8 mouse cellular contexts compared by ENCODE assay signal in the genomic region with DNA sequence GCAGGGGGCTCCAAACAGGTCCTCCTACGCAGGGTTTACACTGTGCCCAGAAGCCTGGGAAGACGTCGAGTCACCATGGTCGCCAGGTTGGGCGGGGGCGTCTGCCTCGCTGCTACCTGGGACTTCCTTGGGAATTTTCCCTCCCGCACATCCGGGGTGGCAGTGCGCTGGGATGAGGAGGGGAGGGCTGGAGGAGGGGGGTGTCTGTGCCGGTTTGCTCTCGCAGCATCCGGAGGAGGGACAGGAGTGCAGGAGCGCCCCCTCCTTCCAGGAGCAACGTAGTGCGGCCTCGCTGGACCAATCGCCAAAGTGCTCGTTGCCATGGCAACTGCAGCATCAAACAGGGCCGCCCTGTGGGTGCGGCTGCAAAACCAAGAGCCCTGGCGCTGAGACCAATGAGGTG.
DNase-seq lines count a peak whose midpoint lies in the region; ATAC-seq and TF ChIP-seq lines count a peak whose summit lies in the region.

No protein-coding gene starts in this region.

- peak overlapping the region; percentile 58 for H3K4me2 ChIP-seq in hindbrain, embryonic 12.5 days (replicated peaks)
- H3K4me2 ChIP-seq in lung, embryonic 16.5 days (ENCODE audit: low read depth, low read length): no peak overlapping the region

- no peaks in the 10 kb centered on the region for H3K27me3 ChIP-seq in hindbrain, embryonic 12.5 days
- H3K27me3 ChIP-seq in lung, embryonic 16.5 days (ENCODE audit: control insufficient read depth, insufficient read depth, low read depth, low read length): no peaks in the 10 kb centered on the region; the same call in 1 of the 2 replicates

- ATAC-seq in hindbrain, embryonic 12.5 days (ENCODE audit: low FRiP score): peak; percentile 87
- ATAC-seq in lung, embryonic 16.5 days (ENCODE audit: low read depth): peak; percentile 47

- DNase-seq in ES-E14 (ENCODE audit: low read depth, low spot score): peak; percentile 65
- DNase-seq in cerebellum, postnatal 10 days: peak; percentile 96
- peak; percentile 76 to 82 for DNase-seq in frontal cortex, postnatal 25 days (ENCODE audit: low spot score in 2 of 2)
- DNase-seq in layer of hippocampus, adult 9-11 months: peak; percentile 97
- DNase-seq in ovary, postnatal 14 days (ENCODE audit: low spot score): peak; percentile 49
- peak; percentile 80 for DNase-seq in thymus, postnatal 0 days (ENCODE audit: low spot score)

- H3K9me3 ChIP-seq in ES-E14 (ENCODE audit: control insufficient read depth, insufficient read depth, low read depth, low read length): no peaks in the 10 kb centered on the region
- no peaks in the 10 kb centered on the region for H3K9me3 ChIP-seq in hindbrain, embryonic 12.5 days (replicated peaks)
- H3K9me3 ChIP-seq in lung, embryonic 16.5 days (ENCODE audit: control insufficient read depth, low read length): no peaks in the 10 kb centered on the region

- 1% methylated on average over 22 of the region's 22 CpGs for WGBS in hindbrain, embryonic 12.5 days
- WGBS in lung, embryonic 16.5 days: 4% methylated on average over 21 of the region's 22 CpGs

- no peak overlapping the region for H3K27ac ChIP-seq in ES-E14 (ENCODE audit: insufficient read depth, low read depth, low read length, poor library complexity, severe bottlenecking)
- H3K27ac ChIP-seq in hindbrain, embryonic 12.5 days: peak overlapping the region; percentile 60; the same call in 1 of the 2 replicates
- no peak overlapping the region for H3K27ac ChIP-seq in lung, embryonic 16.5 days (ENCODE audit: low read length)

- no peaks in the 10 kb centered on the region for H3K36me3 ChIP-seq in ES-E14 (ENCODE audit: control insufficient read depth, insufficient read depth, low read length, poor library complexity, severe bottlenecking)
- no peaks in the 10 kb centered on the region for H3K36me3 ChIP-seq in hindbrain, embryonic 12.5 days
- H3K36me3 ChIP-seq in lung, embryonic 16.5 days (ENCODE audit: control insufficient read depth, insufficient read depth, low read length): no peaks in the 10 kb centered on the region

- H3K9ac ChIP-seq in ES-E14 (ENCODE audit: insufficient read depth, low read depth, low read length, poor library complexity, severe bottlenecking): no peak overlapping the region
- peak overlapping the region; percentile 36 for H3K9ac ChIP-seq in hindbrain, embryonic 12.5 days
- H3K9ac ChIP-seq in lung, embryonic 16.5 days (ENCODE audit: low read length): no peak overlapping the region

- H3K4me3 ChIP-seq in ES-E14 (ENCODE audit: insufficient read depth in 1 of 2, low read depth in 1 of 2, low read length in 2 of 2, poor library complexity in 1 of 2, severe bottlenecking in 1 of 2): no peak overlapping the region
- H3K4me3 ChIP-seq in hindbrain, embryonic 12.5 days: peak overlapping the region; percentile 38
- no peak overlapping the region for H3K4me3 ChIP-seq in lung, embryonic 16.5 days (ENCODE audit: low read length)

- in situ Hi-C loops in ES-E14 (cut with MboI; ENCODE audit: low sequenced_read_pairs in 2 of 2, unreplicated experiment in 2 of 2): no loop called here

- no peaks in the 10 kb centered on the region for H3K4me1 ChIP-seq in ES-E14 (ENCODE audit: control insufficient read depth in 2 of 2, insufficient read depth in 2 of 2, low read length in 2 of 2, poor library complexity in 1 of 2)
- H3K4me1 ChIP-seq in hindbrain, embryonic 12.5 days: peaks cover 51% of the 10 kb centered on the region
- H3K4me1 ChIP-seq in lung, embryonic 16.5 days (replicated peaks; ENCODE audit: control insufficient read depth, insufficient read depth, low read length): peaks cover 5% of the 10 kb centered on the region; the same call in 1 of the 2 replicates

TF ChIP-seq in ES-E14, 5 proteins besides CTCF, POLR2A, EP300 and RAD21:
- TF ChIP-seq ZNF384 (IDR thresholded peaks at IDR 0.05; ENCODE audit: low read depth, low read length) (no peak), CHD2 (IDR thresholded peaks at IDR 0.05; ENCODE audit: low read depth, low read length) (no peak), ZC3H11A (IDR thresholded peaks at IDR 0.05; ENCODE audit: borderline replicate concordance, low read depth, low read length) (no peak), HCFC1 (IDR thresholded peaks at IDR 0.05; ENCODE audit: borderline replicate concordance, insufficient read depth, low read length) (no peak), MAFK (IDR thresholded peaks at IDR 0.05; ENCODE audit: insufficient read depth, low read depth, low read length) (no peak)
